Mouse (Mus musculus) embryonic facial prominence, embryonic 11.5 days (tissue): Measurements from ENCODE around the gene Slc1a3. TPM values are rescaled to one million over a fixed set of nuclear protein-coding genes. Genes with fewer than 3 reads are reported as not detected.

Source experiments
- ATAC-seq: fragments of 200-750 bp; cut with Nextera tagmentation; replicated peaks from 2 replicates; pipeline ENCODE4 v1.8.0; 2017; ENCODE audit warnings: low read depth; ENCODE audit not compliant: insufficient number of reproducible peaks, low FRiP score, low TSS enrichment
- DNase-seq: peaks from one replicate; pipeline ENCODE4 v3.0.0-alpha.2; 2015; ENCODE audit warnings: low spot score
- H3K27ac ChIP-seq: fragments of 300-500 bp; sonication (generic); replicated peaks from 2 replicates; pipeline ENCODE4 v1.5.1; 2014; ENCODE audit warnings: mild to moderate bottlenecking, low read depth, low read length, control low read depth
- H3K27me3 ChIP-seq: fragments of 300-500 bp; sonication (generic); 2 replicates; pipeline ENCODE4 v1.6.1; 2014; ENCODE audit warnings: mild to moderate bottlenecking, low read length, moderate library complexity, mixed read lengths; ENCODE audit not compliant: control insufficient read depth, insufficient read depth
- H3K36me3 ChIP-seq: fragments of 300-500 bp; sonication (generic); replicated peaks from 2 replicates; pipeline ENCODE4 v1.6.1; 2014; ENCODE audit warnings: low read depth, mild to moderate bottlenecking, low read length, moderate library complexity, mixed read lengths; ENCODE audit not compliant: control insufficient read depth, insufficient read depth
- H3K4me1 ChIP-seq: fragments of 300-500 bp; sonication (generic); 2 replicates; pipeline ENCODE4 v1.6.1; 2014; ENCODE audit warnings: low read length, mixed read lengths; ENCODE audit not compliant: control insufficient read depth, insufficient read depth
- H3K4me2 ChIP-seq: fragments of 300-500 bp; sonication (generic); 2 replicates; pipeline ENCODE4 v1.6.1; 2014; ENCODE audit warnings: low read depth, mild to moderate bottlenecking, control low read depth, low read length, moderate library complexity
- H3K4me3 ChIP-seq: fragments of 300-500 bp; sonication (generic); 2 replicates; pipeline ENCODE4 v1.5.1; 2014; ENCODE audit warnings: low read depth, low read length, control low read depth
- H3K9ac ChIP-seq: fragments of 300-500 bp; sonication (generic); replicated peaks from 2 replicates; pipeline ENCODE4 v1.6.1; 2014; ENCODE audit warnings: mild to moderate bottlenecking, control low read depth, low read length
- H3K9me3 ChIP-seq: fragments of 300-500 bp; sonication (generic); replicated peaks from 2 replicates; pipeline ENCODE4 v1.6.1; 2016; ENCODE audit warnings: mild to moderate bottlenecking, low read length, inconsistent platforms, mixed read lengths; ENCODE audit not compliant: control insufficient read depth
- WGBS: fragments of 180-500 bp; shearing (Covaris S2); extraction: QIAGEN DNeasy Blood & Tissue Kit; methylation state at CpG from one replicate; pipeline ENCODE4 v1.1.7; 2014; 5-methylcytosine and 5-hydroxymethylcytosine counted together
- polyA plus RNA-seq: library from polyadenylated mRNA; unstranded; fragments of >200 nt; fragmentation: Nextera tagmentation; extraction: Ambion mirVana; gene quantifications from 2 replicates; pipeline ENCODE4 v1.2.1, GENCODE M21; 2014

Slc1a3 gene
- polyA plus RNA-seq, 1 experiment from 2014 or later = 29.1 TPM

- no peak overlapping the region for H3K4me3 ChIP-seq
- WGBS = 22% methylated on average over 11 of the region's 11 CpGs
- H3K4me2 ChIP-seq = no peak overlapping the region
- H3K9me3 ChIP-seq = no peaks in the 10 kb centered on the region
- no peaks in the 10 kb centered on the region for H3K36me3 ChIP-seq
- H3K4me1 ChIP-seq = no peaks in the 10 kb centered on the region
- H3K27ac ChIP-seq = no peak overlapping the region
- H3K9ac ChIP-seq = no peak overlapping the region
- DNase-seq (peak; percentile 89), ATAC-seq (no peak)
- no peaks in the 10 kb centered on the region for H3K27me3 ChIP-seq
Observed at GRCm38 (mm10) chr15:8589503-8590116, 121.0 kb downstream of the Slc1a3 start.

GRCm38 (mm10) chr15:8588065-8588464 lies 122.5 kb downstream of the Slc1a3 start:
- Histone ChIP-seq H3K4me1 (no peaks in the 10 kb centered on the region), H3K9me3 (no peaks in the 10 kb centered on the region), H3K27ac (no peak overlapping the region), H3K36me3 (no peaks in the 10 kb centered on the region), H3K9ac (no peak overlapping the region), H3K4me2 (no peak overlapping the region), H3K4me3 (no peak overlapping the region), H3K27me3 (no peaks in the 10 kb centered on the region)
- 87% methylated on average over 5 of the region's 5 CpGs for WGBS
- no peak for ATAC-seq
- DNase-seq = no peak

GRCm38 (mm10) chr15:8586822-8587281 lies 123.7 kb downstream of the Slc1a3 start:
- Histone ChIP-seq H3K9ac (no peak overlapping the region), H3K36me3 (no peaks in the 10 kb centered on the region), H3K4me2 (no peak overlapping the region), H3K4me1 (no peaks in the 10 kb centered on the region), H3K27ac (no peak overlapping the region), H3K27me3 (no peaks in the 10 kb centered on the region), H3K9me3 (no peaks in the 10 kb centered on the region), H3K4me3 (no peak overlapping the region)
- 24% methylated on average over 9 of the region's 9 CpGs for WGBS
- peak; percentile 75 for DNase-seq
- peak; percentile 88 for ATAC-seq

Other genes with a start within 250 kb of the Slc1a3 start
- not detected in 2 replicates for gene Gm2310, start 190.8 kb downstream of the Slc1a3 start, polyA plus RNA-seq